Mouse (Mus musculus): ENCODE measurements around the gene Zfp758.
"Not testable (repeated sequence)": the region's sequence is repeated elsewhere in the genome, so short reads cannot be mapped to it uniquely, and the experiment has no call there.

Zfp758 gene

GRCm38 (mm10) chr17:22361101-22361781 lies at the start of gene Zfp758, which contains the start of gene Zfp944:
Gene Zfp758, plus strand, starts transcription at chr17:22361453.
Gene Zfp944, minus strand, starts transcription at chr17:22361400.
- DNase-seq: peak; percentile 64

- DNase-seq: not testable (repeated sequence)
Observed at GRCm38 (mm10) chr17:22314219-22314618, 47.0 kb upstream of the Zfp758 start.

GRCm38 (mm10) chr17:22314730-22315226 lies 46.5 kb upstream of the Zfp758 start, which contains the start of gene CT030661.1:
Gene CT030661.1, minus strand, starts transcription at chr17:22314837.
- DNase-seq: peak; percentile 95

GRCm38 (mm10) chr17:22315247-22315646 lies 46.0 kb upstream of the Zfp758 start:
- DNase-seq: not testable (repeated sequence)

- DNase-seq: peak; percentile 53
Observed at GRCm38 (mm10) chr17:22352794-22353193, 8.5 kb upstream of the Zfp758 start.

GRCm38 (mm10) chr17:22360572-22360971 lies 681 bp upstream of the Zfp758 start:
- DNase-seq: no peak

GRCm38 (mm10) chr17:22363895-22364294 lies 2.6 kb downstream of the Zfp758 start:
- DNase-seq: no peak

GRCm38 (mm10) chr17:22410756-22411155 lies 49.5 kb downstream of the Zfp758 start:
- peak; percentile 47 for DNase-seq

- DNase-seq: peak; percentile 74
Observed at GRCm38 (mm10) chr17:22417510-22417909, 56.3 kb downstream of the Zfp758 start.

GRCm38 (mm10) chr17:22423952-22424617 lies 62.8 kb downstream of the Zfp758 start, which contains the start of gene Zfp946:
Gene Zfp946, plus strand, starts transcription at chr17:22424222.
- DNase-seq: peak; percentile 90

GRCm38 (mm10) chr17:22424636-22425354 lies 63.5 kb downstream of the Zfp758 start:
- DNase-seq: peak; percentile 21

Measured in kidney, postnatal 14 days (tissue).